Mouse (Mus musculus) stomach, postnatal 0 days (tissue): ENCODE data around the gene Zfp383. TPM values are rescaled to one million over a fixed set of nuclear protein-coding genes. Genes with fewer than 3 reads are reported as not detected.

Experiments
- ATAC-seq: fragments of 200-750 bp; cut with Nextera tagmentation; 2 replicates; pipeline ENCODE4 v1.8.0; 2017; ENCODE audit not compliant: low FRiP score, low TSS enrichment
- DNase-seq: peaks from one replicate; pipeline ENCODE4 v3.0.0-alpha.2; 2016; ENCODE audit warnings: low spot score
- H3K27ac ChIP-seq: fragments of 300-500 bp; sonication (generic); replicated peaks from 2 replicates; pipeline ENCODE4 v1.5.1; 2014; ENCODE audit warnings: mild to moderate bottlenecking, control low read depth
- H3K27me3 ChIP-seq: fragments of 300-500 bp; sonication (generic); 2 replicates; pipeline ENCODE4 v1.6.1; 2014; ENCODE audit warnings: low read length; ENCODE audit not compliant: control insufficient read depth, insufficient read depth
- H3K36me3 ChIP-seq: fragments of 300-500 bp; sonication (generic); 2 replicates; pipeline ENCODE4 v1.6.1; 2014; ENCODE audit warnings: low read length, mixed read lengths; ENCODE audit not compliant: control insufficient read depth, insufficient read depth
- H3K4me1 ChIP-seq: fragments of 300-500 bp; sonication (generic); replicated peaks from 2 replicates; pipeline ENCODE4 v1.6.1; 2014; ENCODE audit warnings: antibody characterized with exemption; ENCODE audit not compliant: control insufficient read depth, insufficient read depth
- H3K4me2 ChIP-seq: fragments of 300-500 bp; sonication (generic); replicated peaks from 2 replicates; pipeline ENCODE4 v1.6.1; 2014; ENCODE audit warnings: low read depth, mild to moderate bottlenecking, control low read depth, moderate library complexity
- H3K4me3 ChIP-seq: fragments of 300-500 bp; sonication (generic); 2 replicates; pipeline ENCODE4 v1.5.1; 2014; ENCODE audit warnings: low read depth, low read length, control low read depth
- H3K9ac ChIP-seq: fragments of 300-500 bp; sonication (generic); 2 replicates; pipeline ENCODE4 v1.6.1; 2014; ENCODE audit warnings: mild to moderate bottlenecking, low read length, control low read depth, mixed read lengths
- H3K9me3 ChIP-seq: fragments of 300-500 bp; sonication (generic); 2 replicates; pipeline ENCODE4 v1.6.1; 2016; ENCODE audit warnings: low read length; ENCODE audit not compliant: control insufficient read depth
- CTCF ChIP-seq: IDR thresholded peaks from 2 replicates; pipeline ENCODE4 v1.5.1; 2016; ENCODE audit warnings: antibody characterized with exemption, low read depth, mild to moderate bottlenecking, moderate library complexity
- EP300 ChIP-seq: optimal IDR thresholded peaks from 2 replicates; pipeline ENCODE3; 2016; ENCODE audit warnings: antibody characterized with exemption
- WGBS: fragments of 180-500 bp; shearing (Covaris S2); extraction: QIAGEN DNeasy Blood & Tissue Kit; methylation state at CpG from one replicate; pipeline ENCODE4 v1.1.7; 2014; 5-methylcytosine and 5-hydroxymethylcytosine counted together
- polyA plus RNA-seq: library from polyadenylated mRNA; unstranded; fragments of >200 nt; fragmentation: Nextera tagmentation; extraction: Ambion mirVana; gene quantifications from 2 replicates; pipeline ENCODE4 v1.2.1, GENCODE M21; 2015

Gene Zfp383
- polyA plus RNA-seq, 1 experiment from 2014 or later, result 2.2 TPM

DNA sequence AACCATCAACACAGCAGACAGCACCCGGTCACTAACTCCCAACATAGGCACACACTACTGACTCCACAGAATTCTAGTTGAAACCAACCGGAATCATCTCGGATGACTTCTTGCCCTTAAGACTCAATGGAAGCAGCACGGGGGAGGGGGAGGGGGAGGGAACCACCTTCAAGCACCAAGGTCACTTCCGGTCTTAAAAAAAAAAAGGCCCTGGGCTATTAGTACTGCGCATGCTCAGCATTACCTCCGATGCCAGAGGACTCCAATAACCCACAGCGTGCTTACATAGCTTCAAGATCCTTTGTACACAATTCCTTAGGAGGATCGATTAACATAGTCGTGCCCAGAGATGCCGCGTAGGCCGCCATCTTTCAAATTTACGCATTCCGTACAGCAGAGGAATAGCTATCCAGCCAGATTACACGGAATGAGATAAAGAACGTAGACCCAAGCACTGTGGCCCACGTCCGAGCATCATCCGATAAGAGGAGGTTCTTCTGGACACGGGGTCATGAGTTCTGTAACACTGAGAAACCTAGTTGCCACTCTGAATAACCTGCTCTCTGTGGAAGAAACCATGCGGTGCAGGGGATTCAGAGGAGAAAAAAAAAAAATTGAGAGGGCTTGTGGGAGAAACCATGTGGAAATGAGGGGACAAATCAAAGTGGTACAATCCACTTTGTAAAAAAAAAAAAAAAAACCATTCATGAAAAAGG is 1.9 kb upstream of the Zfp383 start, which contains the start of gene Zfp27:
TSS of gene Zfp27 (minus strand) at position 607 of the 716 bp plus-strand sequence.
- Histone ChIP-seq H3K4me1 (0 out of 2 replicates have a peak, but pooled peaks cover 4% of the 10 kb centered on the region), H3K9ac (peak within 1 kb of the TSS; percentile 67), H3K27ac (peak within 1 kb of the TSS; percentile 93), H3K4me2 (peak within 1 kb of the TSS; percentile 66), H3K27me3 (no peaks in the 10 kb centered on the region), H3K4me3 (peak within 1 kb of the TSS; percentile 59), H3K9me3 (no peaks in the 10 kb centered on the region), H3K36me3 (no peaks in the 10 kb centered on the region)
- WGBS, result under 1% methylated on average over 22 of the region's 22 CpGs
- TF ChIP-seq EP300 (no peak), CTCF (no peak)
- peak; percentile 88 for ATAC-seq
- peak; percentile 83 for DNase-seq

DNA sequence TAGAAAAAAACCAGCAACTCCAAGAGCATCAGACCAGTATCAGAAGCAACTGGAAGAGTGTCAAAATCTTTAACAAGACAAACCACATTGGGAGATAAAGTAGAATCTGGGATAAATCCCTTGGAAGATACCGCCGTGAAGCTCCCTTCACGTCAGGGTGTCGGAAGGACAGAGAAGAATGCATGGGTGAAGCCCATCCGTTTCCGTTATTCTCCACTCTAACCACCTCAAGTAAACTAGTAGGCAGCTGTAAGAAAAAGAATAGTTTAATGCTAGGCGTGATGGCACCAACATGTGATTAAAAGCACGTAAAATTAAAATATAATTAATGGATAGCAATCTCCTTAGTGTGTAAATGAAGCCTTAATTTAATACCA is 1.4 kb upstream of the Zfp383 start:
- TF ChIP-seq EP300, result no peak
- TF ChIP-seq CTCF, result no peak
- no peak for ATAC-seq
- Histone ChIP-seq H3K4me1 (0 out of 2 replicates have a peak, but pooled peaks cover 4% of the 10 kb centered on the region), H3K27ac (peak overlapping the region; percentile 93), H3K27me3 (no peaks in the 10 kb centered on the region), H3K9ac (0 out of 2 replicates have a peak overlapping the region, but pooled peaks have one; percentile 35), H3K4me3 (peak overlapping the region; percentile 59), H3K36me3 (no peaks in the 10 kb centered on the region), H3K9me3 (no peaks in the 10 kb centered on the region), H3K4me2 (peak overlapping the region; percentile 66)
- 20% methylated on average over 8 of the region's 8 CpGs for whole genome bisulfite sequencing
- DNase-seq, result no peak

DNA sequence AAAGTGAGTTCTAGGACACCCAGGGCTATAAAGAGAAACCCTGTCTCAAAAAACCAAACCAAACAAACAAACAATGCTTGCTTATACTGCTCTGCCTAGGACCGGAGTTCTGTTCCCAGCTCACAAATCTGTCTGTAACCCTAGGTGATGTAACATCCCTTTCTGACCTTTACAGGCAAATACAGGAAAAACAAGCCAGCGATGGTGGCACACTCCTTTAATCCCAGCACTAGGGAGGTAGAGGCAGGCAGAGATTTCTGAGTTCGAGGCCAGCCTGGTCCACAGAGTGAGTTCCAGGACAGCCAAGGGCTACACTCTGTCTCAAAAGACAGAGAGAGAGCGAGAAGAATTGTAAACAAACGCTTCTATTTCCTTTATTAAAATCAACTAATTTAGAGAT is 817 bp upstream of the Zfp383 start:
- H3K4me3 ChIP-seq, result no peak overlapping the region
- H3K4me2 ChIP-seq, result 0 out of 2 replicates have a peak overlapping the region, but pooled peaks have one; percentile 66
- no peak overlapping the region for H3K9ac ChIP-seq
- 90% methylated on average over 5 of the region's 5 CpGs for WGBS
- H3K4me1 ChIP-seq, result 0 out of 2 replicates have a peak, but pooled peaks cover 4% of the 10 kb centered on the region
- no peaks in the 10 kb centered on the region for H3K36me3 ChIP-seq
- H3K27ac ChIP-seq, result no peak overlapping the region
- no peak for TF ChIP-seq EP300
- TF ChIP-seq CTCF, result no peak
- DNase-seq, result no peak
- no peaks in the 10 kb centered on the region for H3K27me3 ChIP-seq
- H3K9me3 ChIP-seq, result no peaks in the 10 kb centered on the region
- ATAC-seq, result no peak

DNA sequence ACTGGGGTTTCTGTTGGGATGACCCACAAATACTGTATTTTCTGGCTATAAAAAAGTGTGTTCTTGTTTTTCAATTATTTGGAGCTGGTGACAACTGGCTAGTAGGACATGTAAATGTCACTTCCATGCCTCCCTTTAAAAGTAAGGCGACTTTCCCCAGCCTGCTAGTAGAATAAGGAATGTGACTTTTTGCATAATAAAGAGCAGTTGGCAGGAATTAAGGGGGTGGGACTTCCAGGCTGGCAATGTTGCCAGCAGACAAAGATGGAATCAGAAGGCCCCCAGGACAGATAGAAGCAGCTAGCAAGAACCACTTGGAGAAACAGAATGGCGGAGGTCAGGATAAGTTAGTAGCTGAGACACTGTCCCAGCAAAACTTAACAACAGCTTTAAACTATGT is 2.2 kb downstream of the Zfp383 start:
- Histone ChIP-seq H3K9me3 (no peaks in the 10 kb centered on the region), H3K4me2 (no peak overlapping the region), H3K27me3 (no peaks in the 10 kb centered on the region), H3K4me1 (0 out of 2 replicates have a peak, but pooled peaks cover 4% of the 10 kb centered on the region), H3K36me3 (peaks cover 5% of the 10 kb centered on the region), H3K27ac (no peak overlapping the region), H3K4me3 (no peak overlapping the region), H3K9ac (no peak overlapping the region)
- 80% methylated on average over 2 of the region's 2 CpGs for WGBS
- no peak for ATAC-seq
- DNase-seq, result no peak
- TF ChIP-seq CTCF, result no peak
- no peak for TF ChIP-seq EP300

DNA sequence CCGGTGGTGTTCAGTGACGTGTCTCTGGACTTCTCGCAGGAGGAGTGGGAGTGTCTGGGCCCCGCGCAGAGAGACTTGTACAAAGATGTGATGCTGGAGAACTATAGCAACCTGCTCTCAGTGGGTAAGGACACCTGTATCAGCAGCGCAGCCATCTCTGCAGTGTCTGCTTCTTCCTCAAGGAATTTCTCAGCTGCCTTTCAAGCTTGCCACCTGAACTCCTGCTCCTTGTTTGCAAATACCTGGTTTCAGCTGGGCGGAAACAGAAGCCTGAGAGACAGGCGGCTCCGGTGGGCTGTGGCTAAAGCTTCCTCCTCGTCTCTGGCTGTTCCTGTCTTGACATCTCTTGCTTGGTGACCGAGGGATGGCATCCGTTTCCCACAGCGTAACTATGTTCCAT is 4.1 kb downstream of the Zfp383 start:
- no peak overlapping the region for H3K4me2 ChIP-seq
- H3K27me3 ChIP-seq, result no peaks in the 10 kb centered on the region
- H3K27ac ChIP-seq, result no peak overlapping the region
- H3K36me3 ChIP-seq, result peaks cover 8% of the 10 kb centered on the region
- DNase-seq, result no peak
- TF ChIP-seq CTCF (no peak), EP300 (no peak)
- 87% methylated on average over 13 of the region's 13 CpGs for WGBS
- H3K4me1 ChIP-seq, result no peaks in the 10 kb centered on the region
- ATAC-seq, result no peak
- no peak overlapping the region for H3K9ac ChIP-seq
- H3K4me3 ChIP-seq, result no peak overlapping the region
- no peaks in the 10 kb centered on the region for H3K9me3 ChIP-seq

DNA sequence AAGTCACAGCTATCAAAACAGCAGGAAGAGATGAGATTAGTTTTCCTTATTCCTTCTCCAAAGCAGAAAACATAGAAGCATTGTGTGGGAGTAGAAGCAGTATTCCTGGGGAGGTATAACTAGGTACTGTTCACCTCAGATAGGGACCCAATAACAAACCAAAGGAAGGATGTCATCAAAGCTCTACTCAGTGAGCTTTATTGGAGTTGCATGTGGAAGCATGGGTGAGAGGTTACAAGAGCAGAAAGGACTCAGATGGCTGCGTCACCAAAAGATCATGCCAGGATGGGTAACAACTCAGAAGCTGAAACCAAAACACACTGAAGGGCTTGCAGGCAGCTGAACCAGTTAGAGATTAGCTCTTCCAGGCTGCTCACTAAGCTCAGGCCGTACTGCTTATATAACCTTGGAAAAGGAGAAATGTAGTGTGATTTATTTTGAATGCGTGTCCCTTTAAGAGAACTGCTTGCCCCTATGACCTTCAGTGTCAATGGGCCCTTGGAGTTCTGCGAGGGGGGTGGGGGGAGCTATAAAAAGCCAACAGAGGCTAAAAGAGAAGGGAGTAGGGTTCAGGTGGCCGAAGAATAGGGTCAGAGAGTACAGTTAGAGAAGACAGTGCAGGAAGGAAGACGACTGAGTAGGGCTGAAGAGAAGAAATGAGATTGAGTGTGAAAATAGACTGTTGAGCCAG is 9.5 kb downstream of the Zfp383 start:
- H3K36me3 ChIP-seq, result peaks cover 8% of the 10 kb centered on the region
- no peaks in the 10 kb centered on the region for H3K4me1 ChIP-seq
- no peak overlapping the region for H3K4me2 ChIP-seq
- no peak overlapping the region for H3K4me3 ChIP-seq
- no peak overlapping the region for H3K27ac ChIP-seq
- H3K27me3 ChIP-seq, result no peaks in the 10 kb centered on the region
- 53% methylated on average over 6 of the region's 6 CpGs for WGBS
- H3K9ac ChIP-seq, result no peak overlapping the region
- TF ChIP-seq CTCF (no peak), EP300 (no peak)
- no peaks in the 10 kb centered on the region for H3K9me3 ChIP-seq
- DNase-seq, result no peak
- no peak for ATAC-seq
